Mouse (Mus musculus) intestine, embryonic 14.5 days (tissue): ENCODE data around the gene Arhgap29. TPM values are rescaled to one million over a fixed set of nuclear protein-coding genes. Genes with fewer than 3 reads are reported as not detected.
A peak's percentile ranks its signal among the peaks of the same experiment; 100 is the strongest.

Experiments
- ATAC-seq: fragments of 200-750 bp; cut with Nextera tagmentation; replicated peaks from 2 replicates; pipeline ENCODE4 v1.8.0; 2017; ENCODE audit warnings: low read depth, moderate number of reproducible peaks, moderate TSS enrichment, moderate library complexity; ENCODE audit not compliant: low FRiP score, low TSS enrichment
- DNase-seq: peaks from one replicate; pipeline ENCODE4 v3.0.0-alpha.2; 2018; ENCODE audit warnings: low spot score
- H3K27ac ChIP-seq: fragments of 300-500 bp; sonication (generic); 2 replicates; pipeline ENCODE4 v1.5.1; 2014; ENCODE audit warnings: low read depth, mild to moderate bottlenecking, control low read depth
- H3K27me3 ChIP-seq: fragments of 300-500 bp; sonication (generic); replicated peaks from 2 replicates; pipeline ENCODE4 v1.6.1; 2014; ENCODE audit warnings: low read length, control low read depth; ENCODE audit not compliant: control insufficient read depth, insufficient read depth
- H3K36me3 ChIP-seq: fragments of 300-500 bp; sonication (generic); 2 replicates; pipeline ENCODE4 v1.6.1; 2014; ENCODE audit warnings: low read length, control low read depth; ENCODE audit not compliant: control insufficient read depth, insufficient read depth
- H3K4me1 ChIP-seq: fragments of 300-500 bp; sonication (generic); replicated peaks from 2 replicates; pipeline ENCODE4 v1.6.1; 2014; ENCODE audit warnings: low read length, control low read depth, mixed read lengths; ENCODE audit not compliant: control insufficient read depth, insufficient read depth
- H3K4me2 ChIP-seq: fragments of 300-500 bp; sonication (generic); 2 replicates; pipeline ENCODE4 v1.6.1; 2014; ENCODE audit warnings: low read length
- H3K4me3 ChIP-seq: fragments of 300-500 bp; sonication (generic); 2 replicates; pipeline ENCODE4 v1.5.1; 2014; ENCODE audit warnings: low read depth, low read length, control low read depth, mixed read lengths
- H3K9ac ChIP-seq: fragments of 300-500 bp; sonication (generic); 2 replicates; pipeline ENCODE4 v1.6.1; 2014; ENCODE audit warnings: mild to moderate bottlenecking, low read length
- H3K9me3 ChIP-seq: fragments of 300-500 bp; sonication (generic); 2 replicates; pipeline ENCODE4 v1.6.1; 2016; ENCODE audit warnings: low read length, control low read depth; ENCODE audit not compliant: control insufficient read depth
- WGBS: fragments of 180-500 bp; shearing (Covaris S2); extraction: QIAGEN DNeasy Blood & Tissue Kit; methylation state at CpG from one replicate; pipeline ENCODE4 v1.1.7; 2014; 5-methylcytosine and 5-hydroxymethylcytosine counted together
- polyA plus RNA-seq: library from polyadenylated mRNA; unstranded; fragments of >200 nt; fragmentation: Nextera tagmentation; extraction: Ambion mirVana; gene quantifications from 2 replicates; pipeline ENCODE4 v1.2.1, GENCODE M21; 2014

Arhgap29 gene
- polyA plus RNA-seq, 1 experiment from 2014 or later = 57.8 TPM

- H3K27ac ChIP-seq = peak overlapping the region; percentile 40
- ATAC-seq (no peak), DNase-seq (no peak)
- WGBS = 31% methylated on average over 9 of the region's 9 CpGs
- no peaks in the 10 kb centered on the region for H3K36me3 ChIP-seq
- H3K4me3 ChIP-seq = no peak overlapping the region
- H3K9me3 ChIP-seq = peaks cover 8% of the 10 kb centered on the region; the same call in 1 of the 2 replicates
- H3K4me2 ChIP-seq = no peak overlapping the region
- no peak overlapping the region for H3K9ac ChIP-seq
- no peaks in the 10 kb centered on the region for H3K27me3 ChIP-seq
- peaks cover 19% of the 10 kb centered on the region for H3K4me1 ChIP-seq
These were observed 81.0 kb downstream of the Arhgap29 start for GRCm38 (mm10) chr3:122033248-122033837.

DNA sequence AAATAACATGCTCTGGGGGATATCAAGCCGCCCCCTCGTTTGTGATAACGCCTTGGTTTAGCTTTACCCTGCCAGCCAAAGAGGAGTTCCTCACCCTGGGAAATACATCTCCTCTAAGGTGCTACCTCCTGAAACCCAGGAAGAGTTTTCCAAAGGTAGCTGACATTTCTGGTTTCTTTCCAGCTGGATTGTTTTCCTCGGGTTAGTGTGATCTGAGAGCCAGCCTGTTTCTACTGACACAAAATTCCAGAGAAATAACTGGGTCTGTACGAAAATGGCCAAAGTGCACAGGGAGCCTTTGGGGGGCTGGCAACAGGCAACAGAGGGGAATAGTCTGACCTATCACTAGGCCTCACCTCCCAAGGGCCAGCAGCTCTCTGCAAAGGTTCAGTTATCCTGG lies 81.9 kb downstream of the Arhgap29 start:
- H3K9me3 ChIP-seq = peaks cover 8% of the 10 kb centered on the region; the same call in 1 of the 2 replicates
- no peak overlapping the region for H3K9ac ChIP-seq
- H3K27ac ChIP-seq = no peak overlapping the region
- H3K4me1 ChIP-seq = peaks cover 27% of the 10 kb centered on the region
- 61% methylated on average over 5 of the region's 5 CpGs for WGBS
- no peaks in the 10 kb centered on the region for H3K36me3 ChIP-seq
- H3K4me3 ChIP-seq = no peak overlapping the region
- no peak overlapping the region for H3K4me2 ChIP-seq
- H3K27me3 ChIP-seq = no peaks in the 10 kb centered on the region
- ATAC-seq (no peak), DNase-seq (no peak)

DNA sequence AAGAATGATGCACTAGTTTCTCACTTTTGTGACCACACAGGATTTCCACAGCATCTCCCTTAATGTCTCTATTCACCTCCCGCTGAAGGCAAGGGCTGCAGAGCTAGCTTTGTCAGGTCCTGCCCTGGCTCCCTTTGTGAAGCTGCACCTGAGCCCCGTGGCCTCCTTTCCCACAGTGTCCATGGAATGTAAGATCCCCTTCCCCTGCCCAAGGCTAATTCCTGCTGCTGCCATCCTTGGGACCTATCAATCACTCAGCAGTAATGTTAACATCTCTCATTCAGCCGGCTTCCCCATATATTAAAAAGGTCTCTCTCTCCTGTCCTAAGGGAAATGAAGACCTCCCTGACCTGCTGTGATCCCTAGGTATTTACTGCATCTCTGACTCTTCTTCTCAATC lies 82.8 kb downstream of the Arhgap29 start:
- H3K4me3 ChIP-seq = no peak overlapping the region
- H3K9me3 ChIP-seq = peaks cover 8% of the 10 kb centered on the region; the same call in 1 of the 2 replicates
- H3K4me1 ChIP-seq = peaks cover 27% of the 10 kb centered on the region
- H3K27me3 ChIP-seq = no peaks in the 10 kb centered on the region
- ATAC-seq (no peak), DNase-seq (no peak)
- H3K36me3 ChIP-seq = no peaks in the 10 kb centered on the region
- WGBS = 48% methylated on average over 3 of the region's 3 CpGs
- H3K4me2 ChIP-seq = no peak overlapping the region
- no peak overlapping the region for H3K9ac ChIP-seq
- no peak overlapping the region for H3K27ac ChIP-seq

GRCm38 (mm10) chr3:122040522-122040921 lies 88.2 kb downstream of the Arhgap29 start:
- WGBS = 78% methylated on average over 6 of the region's 6 CpGs
- Histone ChIP-seq H3K4me2 (no peak overlapping the region), H3K4me3 (no peak overlapping the region), H3K27me3 (no peaks in the 10 kb centered on the region), H3K9me3 (peaks cover 8% of the 10 kb centered on the region; the same call in 1 of the 2 replicates), H3K9ac (no peak overlapping the region), H3K27ac (no peak overlapping the region), H3K36me3 (no peaks in the 10 kb centered on the region), H3K4me1 (peaks cover 33% of the 10 kb centered on the region)
- ATAC-seq = no peak
- no peak for DNase-seq

DNA sequence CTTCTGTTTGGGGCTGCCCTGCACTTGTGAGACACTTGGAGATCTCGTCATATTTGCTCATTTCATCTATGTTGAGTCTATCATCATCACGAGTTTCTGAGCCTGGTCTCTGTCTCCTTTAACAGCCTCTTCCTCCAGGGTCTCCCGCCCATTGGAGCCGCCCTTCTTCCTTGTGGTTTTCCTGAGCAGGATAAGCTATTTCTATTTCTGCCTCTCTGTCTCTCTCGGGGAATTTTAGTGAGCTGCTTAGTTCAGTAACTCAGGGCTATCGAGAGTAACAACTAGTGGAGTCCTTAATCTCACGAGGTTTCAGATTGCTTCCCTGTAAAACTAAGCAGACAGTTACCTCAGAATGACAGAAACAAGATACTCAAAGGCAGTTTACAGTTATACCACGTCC lies 90.8 kb downstream of the Arhgap29 start:
- Histone ChIP-seq H3K4me2 (peak overlapping the region; percentile 28), H3K9ac (no peak overlapping the region), H3K9me3 (no peaks in the 10 kb centered on the region), H3K27me3 (no peaks in the 10 kb centered on the region), H3K4me1 (peaks cover 39% of the 10 kb centered on the region), H3K27ac (no peak overlapping the region), H3K4me3 (no peak overlapping the region), H3K36me3 (no peaks in the 10 kb centered on the region)
- DNase-seq = no peak
- ATAC-seq = no peak
- WGBS = 14% methylated on average over 8 of the region's 8 CpGs

- H3K4me3 ChIP-seq = no peak within 1 kb of the TSS
- H3K9me3 ChIP-seq = no peaks in the 10 kb centered on the region
- H3K27ac ChIP-seq = no peak within 1 kb of the TSS
- H3K27me3 ChIP-seq = no peaks in the 10 kb centered on the region
- no peaks in the 10 kb centered on the region for H3K36me3 ChIP-seq
- no peak within 1 kb of the TSS for H3K9ac ChIP-seq
- H3K4me2 ChIP-seq = peak within 1 kb of the TSS; percentile 28
- ATAC-seq (no peak), DNase-seq (no peak)
- WGBS = 29% methylated on average over 26 of the region's 26 CpGs
- peaks cover 40% of the 10 kb centered on the region for H3K4me1 ChIP-seq
These were observed 91.6 kb downstream of the Arhgap29 start, which contains the start of gene Abca4 for GRCm38 (mm10) chr3:122043799-122044547. TSS of gene Abca4 (plus strand) at chr3:122044443.

GRCm38 (mm10) chr3:122046187-122046620 lies 93.9 kb downstream of the Arhgap29 start:
- Histone ChIP-seq H3K36me3 (no peaks in the 10 kb centered on the region), H3K9ac (no peak overlapping the region), H3K27me3 (no peaks in the 10 kb centered on the region), H3K4me1 (peaks cover 37% of the 10 kb centered on the region), H3K4me3 (no peak overlapping the region), H3K4me2 (no peak overlapping the region), H3K9me3 (no peaks in the 10 kb centered on the region), H3K27ac (no peak overlapping the region)
- DNase-seq (no peak), ATAC-seq (no peak)
- WGBS = 47% methylated on average over 10 of the region's 10 CpGs

DNA sequence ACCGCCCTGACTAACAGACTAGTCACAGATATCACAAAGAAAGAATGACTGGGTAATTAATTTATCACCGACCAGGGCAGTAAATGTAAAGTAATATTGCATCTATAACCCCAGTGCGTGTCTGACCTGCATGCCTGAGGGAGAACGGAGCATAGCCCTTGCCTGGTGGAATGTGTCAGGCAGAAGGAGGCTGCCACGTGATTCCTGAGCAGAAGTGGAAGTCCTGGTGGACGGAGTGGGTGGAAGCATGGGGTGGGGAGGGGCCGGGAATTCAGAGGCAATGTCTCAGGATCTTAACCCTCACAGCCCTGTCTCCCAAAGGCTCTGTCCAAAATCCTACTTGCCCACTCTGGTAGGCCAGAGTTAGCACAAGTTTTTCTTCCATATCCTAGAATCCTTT lies 95.1 kb downstream of the Arhgap29 start:
- 19% methylated on average over 7 of the region's 7 CpGs for WGBS
- H3K9ac ChIP-seq = no peak overlapping the region
- peak overlapping the region; percentile 62 for H3K27ac ChIP-seq
- H3K4me2 ChIP-seq = no peak overlapping the region
- ATAC-seq (peak; percentile 67), DNase-seq (no peak)
- H3K36me3 ChIP-seq = no peaks in the 10 kb centered on the region
- peaks cover 37% of the 10 kb centered on the region for H3K4me1 ChIP-seq
- H3K27me3 ChIP-seq = no peaks in the 10 kb centered on the region
- H3K4me3 ChIP-seq = no peak overlapping the region
- no peaks in the 10 kb centered on the region for H3K9me3 ChIP-seq
